Mouse (Mus musculus) cortical plate, adult 2 months (tissue): ENCODE measurements around the gene Ndfip2.

Source experiments
- CTCF ChIP-seq: fragments of 200-500 bp; IDR thresholded peaks from 2 replicates; pipeline ENCODE4 v1.5.1; 2011; ENCODE audit warnings: mild to moderate bottlenecking, control low read depth, low read length; ENCODE audit not compliant: insufficient read depth; ENCODE audit errors: extremely low read depth
- POLR2A ChIP-seq: fragments of 200-500 bp; IDR thresholded peaks from 2 replicates; pipeline ENCODE4 v1.6.1; 2011; ENCODE audit warnings: mild to moderate bottlenecking, low read length, control low read depth; ENCODE audit not compliant: insufficient read depth; ENCODE audit errors: extremely low read depth

- TF ChIP-seq CTCF (no peak), POLR2A (peak; percentile 45)
Measured at GRCm38 (mm10) chr14:105258379-105259034, at the start of gene Ndfip2.
